Mouse (Mus musculus) liver, embryonic 16.5 days (tissue): ENCODE results near the gene Hk3. TPM values are rescaled to one million over a fixed set of nuclear protein-coding genes. Genes with fewer than 3 reads are reported as not detected.

Experiments used
- polyA plus RNA-seq: library from polyadenylated mRNA; unstranded; fragments of >200 nt; fragmentation: Nextera tagmentation; extraction: Ambion mirVana; gene quantifications from 2 replicates; pipeline ENCODE4 v1.2.1, GENCODE M21; 2015

Gene Hk3
- polyA plus RNA-seq, 1 experiment from 2014 or later = 8.3 TPM

Other genes with a start within 250 kb of the Hk3 start
- gene Eif4e1b, start 237.4 kb downstream of the Hk3 start, polyA plus RNA-seq = not detected in 2 replicates
- 1.4 and 1.6 TPM in 2 replicates for gene Tspan17, start 232.0 kb downstream of the Hk3 start, polyA plus RNA-seq
- 0.29 and 0.66 TPM in 2 replicates for gene Unc5a, start 72.0 kb downstream of the Hk3 start, polyA plus RNA-seq
- 13.9 and 14.3 TPM in 2 replicates for gene Uimc1, start 78.9 kb upstream of the Hk3 start, polyA plus RNA-seq
- gene Zfp346, start 83.9 kb upstream of the Hk3 start, polyA plus RNA-seq = 6.7 and 6.9 TPM in 2 replicates
- gene Gm17617, start 112.2 kb upstream of the Hk3 start, polyA plus RNA-seq = not detected in 2 replicates
- gene Fgfr4, start 131.3 kb upstream of the Hk3 start, polyA plus RNA-seq = 6.1 and 6.9 TPM in 2 replicates
- 12.2 and 13.0 TPM in 2 replicates for gene Nsd1, start 188.4 kb upstream of the Hk3 start, polyA plus RNA-seq